Mouse (Mus musculus) spleen, adult 2 months (tissue): Measurements from ENCODE around the gene Fam155a.

Experiments used
- CTCF ChIP-seq: fragments of 200-500 bp; IDR thresholded peaks from 2 replicates; pipeline ENCODE4 v1.5.1; 2011; ENCODE audit warnings: mild to moderate bottlenecking, inconsistent platforms; ENCODE audit not compliant: insufficient read depth, insufficient read length, insufficient replicate concordance; ENCODE audit errors: extremely low read depth
- POLR2A ChIP-seq: fragments of 200-500 bp; IDR thresholded peaks from 2 replicates; pipeline ENCODE4 v1.6.1; 2011; ENCODE audit warnings: low read depth, low read length, inconsistent platforms

DNA sequence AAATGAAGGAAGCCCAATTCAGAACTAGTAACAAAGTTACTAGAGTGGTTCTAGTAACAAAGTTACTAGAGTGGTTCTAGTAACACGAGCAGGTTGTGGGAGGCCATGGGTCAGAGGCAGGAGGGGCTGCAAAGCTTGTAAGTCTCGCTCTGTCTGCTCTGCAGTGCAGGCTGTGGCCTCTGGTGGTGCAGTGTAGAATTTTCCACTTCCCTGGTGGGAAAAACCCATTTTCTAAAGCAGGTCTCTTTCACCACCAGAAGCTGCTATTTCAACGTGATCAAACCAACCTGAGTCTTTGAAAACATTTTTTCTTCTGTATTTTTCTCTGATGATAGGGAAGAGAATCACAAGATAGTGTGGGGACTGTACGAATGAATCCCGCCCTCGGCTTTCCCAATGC, 372.9 kb downstream of the Fam155a start:
- no peak for TF ChIP-seq POLR2A
- TF ChIP-seq CTCF: no peak
